Mouse (Mus musculus) mature B cell (primary cell): ENCODE results near the gene Wdr41.

Experiments used
- in situ Hi-C: fragments of 300-500 bp; cut with MboI; formaldehyde crosslinking; loops from 2 replicates; pipeline ENCODE4 v1.14.3; 2019

Gene Wdr41

DNA sequence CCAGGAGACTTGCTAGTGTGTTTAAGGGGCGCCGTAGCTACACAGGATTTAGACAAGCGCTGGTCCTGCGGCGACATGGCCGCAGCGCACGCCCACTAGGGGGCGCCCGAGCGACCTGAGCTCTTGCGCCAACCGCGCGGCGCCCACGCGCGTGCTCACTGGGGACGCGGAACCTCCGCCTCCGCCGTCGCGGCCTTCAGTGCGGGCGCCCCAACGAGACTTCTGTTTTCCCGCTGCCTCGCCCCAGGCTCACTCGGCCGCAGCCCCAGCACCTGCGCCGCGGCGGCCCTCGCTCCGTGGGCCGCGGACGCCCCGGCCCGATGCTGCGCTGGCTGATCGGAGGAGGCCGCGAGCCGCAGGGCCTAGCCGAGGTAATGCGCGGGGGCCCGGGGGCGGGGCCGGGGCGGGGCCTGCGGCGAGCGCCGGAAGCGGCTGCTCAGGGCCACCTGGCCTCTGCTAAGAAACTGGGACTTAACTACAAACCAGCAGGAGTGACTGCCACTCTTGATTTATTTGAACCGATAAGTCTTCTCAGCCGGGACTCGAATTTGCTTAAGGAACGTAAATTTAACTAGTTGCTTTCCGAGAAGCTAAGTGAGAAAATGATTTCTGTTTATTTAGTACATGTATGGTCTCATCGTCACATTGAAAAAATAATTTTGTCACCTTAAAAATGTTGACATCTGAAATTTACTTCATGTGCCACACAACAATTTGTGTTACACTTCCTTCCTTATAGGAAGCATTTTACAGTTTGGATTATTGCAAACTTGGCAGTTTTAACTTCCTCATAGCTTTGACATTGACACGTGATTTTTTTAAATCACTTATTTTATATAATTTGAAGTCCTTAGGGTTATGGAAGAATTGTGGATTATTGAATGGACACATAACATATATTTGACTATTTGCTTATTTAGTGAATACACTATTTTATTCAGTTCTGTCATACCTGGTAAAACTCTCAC lies at the start of gene Wdr41:
Wdr41 (plus strand) TSS at position 126 of the 968 bp plus-strand sequence.
- in situ Hi-C loops: no loop called here

DNA sequence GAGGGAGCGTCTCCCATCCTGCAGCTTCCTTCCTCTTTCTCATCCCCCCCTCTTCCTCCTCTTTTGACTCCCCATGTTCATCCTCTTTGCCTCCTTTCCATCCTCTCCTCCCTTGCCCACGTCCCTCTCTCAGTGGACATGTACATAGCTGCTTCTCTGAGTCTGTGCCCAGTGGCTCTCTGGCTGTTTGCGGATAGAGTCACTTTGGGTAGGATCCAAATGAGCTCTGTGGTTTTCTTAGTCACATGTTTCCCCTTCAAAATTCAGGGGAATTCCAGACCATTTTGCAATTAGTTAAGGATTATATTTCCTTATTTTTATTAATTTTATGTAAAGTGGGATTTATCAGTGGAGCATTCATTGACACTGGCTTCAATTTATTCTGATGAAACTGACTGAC lies 48.1 kb upstream of the Wdr41 start:
- in situ Hi-C loops: no loop called here

- in situ Hi-C loops: no loop called here
These were observed 37.7 kb upstream of the Wdr41 start for GRCm38 (mm10) chr13:94938418-94938817.

DNA sequence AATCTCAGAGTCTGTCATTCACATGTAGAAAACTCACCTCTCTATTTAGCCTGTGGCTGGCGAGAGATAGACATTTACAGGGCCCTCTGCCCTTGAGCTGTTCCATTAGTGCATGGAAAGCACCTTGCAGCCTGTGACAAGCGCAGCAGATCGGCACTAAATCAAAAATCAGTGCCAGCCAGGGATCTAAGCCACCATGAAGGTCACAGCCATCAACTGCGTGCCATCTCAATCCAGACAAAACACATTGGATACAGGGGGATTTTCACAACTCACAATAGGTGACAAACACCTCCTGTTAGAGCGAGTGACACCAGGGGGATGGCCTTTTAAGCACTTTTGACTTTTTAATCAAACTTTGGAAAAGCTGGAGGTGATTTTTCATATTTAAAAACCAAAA lies 36.0 kb upstream of the Wdr41 start:
- in situ Hi-C loops: no loop called here

GRCm38 (mm10) chr13:94941230-94941629 lies 34.9 kb upstream of the Wdr41 start:
- in situ Hi-C loops: no loop called here

- in situ Hi-C loops: no loop called here
These were observed 20.2 kb upstream of the Wdr41 start for GRCm38 (mm10) chr13:94955941-94956340.

DNA sequence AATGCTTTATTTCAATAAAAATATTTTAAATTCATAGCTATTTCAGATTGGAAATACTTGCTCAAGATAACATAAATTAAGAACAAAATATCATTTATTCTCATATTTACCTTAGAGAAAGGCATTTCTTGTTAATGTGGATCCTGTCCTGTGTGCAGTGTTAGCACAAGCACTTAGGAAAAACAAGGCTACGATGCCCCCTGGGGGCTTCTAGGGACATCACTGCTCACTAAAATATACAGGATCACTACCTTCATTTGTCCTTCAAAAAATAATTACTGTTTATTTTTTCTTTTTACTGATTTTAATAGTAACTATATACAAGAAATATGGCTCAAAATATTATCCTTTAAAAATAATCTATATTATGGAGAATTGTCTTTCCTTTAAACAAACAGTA lies 18.2 kb upstream of the Wdr41 start:
- in situ Hi-C loops: no loop called here

DNA sequence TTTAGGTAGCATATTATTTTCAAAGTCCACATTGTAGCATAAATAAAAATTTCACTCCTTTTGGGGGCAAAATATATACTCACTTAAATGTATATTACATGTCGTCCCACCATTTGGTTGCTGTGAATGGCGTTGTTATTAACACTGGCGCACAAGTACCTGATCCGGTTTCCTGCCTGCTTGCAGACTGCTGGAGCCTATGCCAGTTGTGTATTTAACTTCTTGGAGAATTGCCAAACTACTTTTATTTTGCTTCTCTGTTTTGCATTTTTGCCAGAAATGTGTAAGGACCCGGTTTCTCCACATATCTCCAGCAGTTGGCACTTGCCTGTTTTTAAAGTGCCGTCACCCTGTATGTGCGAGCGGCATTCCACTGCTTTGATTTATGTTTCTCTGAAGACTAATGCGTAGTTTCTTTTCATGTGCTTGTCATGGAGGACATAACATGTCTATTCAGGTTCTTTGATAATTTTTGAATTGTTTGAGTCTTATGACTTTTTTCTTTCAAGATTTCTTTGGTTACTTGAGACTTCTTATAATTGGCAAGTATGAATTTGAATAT lies 6.1 kb upstream of the Wdr41 start:
- in situ Hi-C loops: no loop called here

DNA sequence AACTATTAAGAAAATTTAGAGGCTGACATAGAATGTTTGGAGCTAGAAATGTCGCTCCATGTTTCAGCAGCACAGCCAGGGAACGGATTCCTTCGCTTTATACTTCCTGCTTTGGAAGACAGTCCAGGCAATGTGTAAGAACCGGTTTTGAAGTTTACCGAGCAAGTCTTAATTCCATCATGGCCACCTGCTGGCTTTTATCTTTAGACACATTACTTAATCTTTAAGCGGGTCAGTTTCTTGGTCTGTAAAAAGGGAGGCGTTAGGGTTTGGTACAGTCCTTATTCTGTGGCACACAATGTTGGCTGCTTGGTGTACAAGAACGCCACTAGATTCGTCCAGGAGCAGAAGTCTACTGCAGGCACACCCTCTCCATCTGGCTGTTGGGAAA lies 321 bp upstream of the Wdr41 start:
- in situ Hi-C loops: no loop called here

- in situ Hi-C loops: no loop called here
These were observed 2.9 kb downstream of the Wdr41 start for GRCm38 (mm10) chr13:94979081-94979480.

GRCm38 (mm10) chr13:94990516-94990915 lies 14.4 kb downstream of the Wdr41 start:
- in situ Hi-C loops: no loop called here

DNA sequence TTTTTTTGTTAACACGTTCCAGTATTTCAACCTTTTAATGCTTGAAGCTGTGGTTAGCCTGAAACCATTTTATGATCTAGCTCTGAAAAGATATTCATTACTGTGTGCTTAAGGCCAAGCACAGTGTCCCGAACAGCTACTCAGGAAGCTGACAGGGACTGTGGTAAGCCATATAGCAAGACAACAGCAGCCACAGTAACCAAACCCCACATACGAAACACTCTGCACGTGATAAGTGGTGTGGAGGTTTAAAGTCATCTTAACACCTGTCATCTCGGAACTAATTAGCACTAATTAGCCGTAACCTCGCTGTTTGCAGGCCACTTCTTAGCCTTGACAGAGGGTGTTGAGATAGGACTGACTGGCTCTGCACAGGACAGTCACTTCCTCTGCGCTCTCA lies 31.1 kb downstream of the Wdr41 start:
- in situ Hi-C loops: no loop called here

DNA sequence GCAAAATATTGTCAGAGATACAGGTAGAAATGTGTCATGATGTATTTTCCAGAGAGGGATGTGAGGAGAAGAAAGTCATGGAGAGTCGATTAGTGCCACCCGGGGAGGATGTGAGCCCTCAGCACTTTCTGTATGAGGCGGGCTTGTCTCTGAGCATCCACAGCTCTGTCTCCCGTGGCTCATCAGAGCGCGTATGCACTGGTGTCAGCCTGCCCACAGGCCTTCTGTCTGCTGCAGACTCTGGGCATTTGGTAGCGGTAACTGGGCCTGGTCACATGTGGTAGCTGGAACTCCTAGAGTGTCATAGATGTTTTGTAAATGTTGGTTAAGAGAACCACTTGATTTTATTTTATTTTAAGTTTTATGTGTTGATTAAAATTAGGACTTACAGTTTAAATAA lies 33.1 kb downstream of the Wdr41 start:
- in situ Hi-C loops: no loop called here

DNA sequence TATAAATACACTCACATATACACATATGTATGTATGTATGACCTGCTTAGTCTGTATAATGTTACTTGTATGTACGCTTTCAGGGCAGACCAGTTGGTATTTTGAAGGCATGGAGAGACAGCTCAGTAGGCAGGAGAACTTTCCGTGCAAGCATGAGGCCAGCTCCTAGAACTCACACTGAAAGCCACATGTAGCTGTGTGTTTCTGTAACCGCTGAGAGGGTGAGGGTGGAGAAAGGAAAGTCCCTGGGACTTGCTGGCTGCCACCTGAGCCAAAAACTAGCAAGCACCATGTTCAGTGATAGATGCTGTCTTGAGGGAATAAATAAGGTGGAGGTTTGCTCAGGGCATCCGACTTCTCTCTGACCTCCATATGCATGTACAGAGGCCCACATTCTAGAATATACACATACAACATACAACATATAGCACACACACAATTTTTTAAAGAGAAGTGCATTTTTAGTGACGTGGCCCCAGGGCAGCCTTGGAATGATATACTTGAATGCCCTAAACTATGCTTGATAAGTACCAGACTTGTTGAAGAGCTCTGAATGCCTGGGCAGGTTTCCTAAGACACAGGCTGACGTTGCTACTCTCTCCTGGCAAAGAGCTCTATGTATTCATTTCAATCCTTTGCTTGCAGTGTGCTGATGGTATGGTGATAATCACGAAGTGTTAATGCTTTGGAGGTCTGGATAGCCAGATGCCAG lies 35.6 kb downstream of the Wdr41 start:
- in situ Hi-C loops: no loop called here

- in situ Hi-C loops: no loop called here
These were observed 41.1 kb downstream of the Wdr41 start for GRCm38 (mm10) chr13:95017278-95017677.

DNA sequence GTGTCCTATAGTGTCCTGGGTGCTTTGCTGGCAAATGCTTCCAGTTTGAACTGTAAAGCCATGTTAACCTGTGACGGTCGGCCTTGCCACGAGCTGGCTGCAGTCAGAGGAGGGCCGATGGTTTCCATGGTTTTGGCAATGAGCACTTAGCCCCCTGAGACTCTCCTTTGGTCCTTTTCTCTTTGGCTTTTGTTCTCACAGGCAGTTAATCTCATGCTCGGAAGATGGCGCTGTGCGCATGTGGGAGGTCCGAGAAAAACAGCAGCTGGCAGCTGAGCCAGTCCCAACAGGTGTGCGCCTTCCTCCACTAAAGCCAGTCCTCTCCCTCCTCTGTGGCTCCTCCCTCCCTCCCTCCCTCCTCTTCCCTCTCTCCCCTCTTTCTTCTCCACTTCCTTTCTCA lies 41.8 kb downstream of the Wdr41 start:
- in situ Hi-C loops: no loop called here

- in situ Hi-C loops: no loop called here
These were observed 43.2 kb downstream of the Wdr41 start for GRCm38 (mm10) chr13:95019345-95019744.

GRCm38 (mm10) chr13:95020216-95020615 lies 44.1 kb downstream of the Wdr41 start:
- in situ Hi-C loops: no loop called here

GRCm38 (mm10) chr13:95030828-95031227 lies 54.7 kb downstream of the Wdr41 start:
- in situ Hi-C loops: no loop called here

- in situ Hi-C loops: no loop called here
These were observed 56.1 kb downstream of the Wdr41 start for GRCm38 (mm10) chr13:95032127-95032831.

GRCm38 (mm10) chr13:95032973-95033372 lies 56.8 kb downstream of the Wdr41 start:
- in situ Hi-C loops: no loop called here

DNA sequence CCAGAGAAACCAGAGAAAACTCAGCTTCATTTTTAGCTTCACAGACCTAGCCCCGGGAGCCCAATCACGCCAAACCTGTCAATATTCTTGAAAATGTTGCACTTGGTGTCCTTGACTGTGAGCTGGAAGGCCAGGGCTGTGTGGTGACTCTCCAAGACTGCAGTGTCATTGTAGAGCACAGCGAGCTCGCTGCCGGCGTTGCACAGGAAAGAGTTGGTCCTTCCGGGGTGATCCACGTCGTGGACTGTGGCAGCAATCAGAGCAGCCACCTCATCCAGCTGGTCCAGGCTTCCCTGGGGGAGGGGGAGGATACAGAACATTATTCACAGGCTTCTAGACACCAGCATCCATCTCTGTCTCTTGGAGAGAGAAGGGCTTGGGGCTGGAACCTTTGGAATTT lies 58.0 kb downstream of the Wdr41 start:
- in situ Hi-C loops: no loop called here
